Mouse (Mus musculus): ENCODE measurements around the gene Slc25a13. TPM values are rescaled to one million over a fixed set of nuclear protein-coding genes. Genes with fewer than 3 reads are reported as not detected.

Slc25a13 gene
- total and polyA plus RNA-seq, 3 experiments: 15.6 to 16.7 TPM; not detected in 1

DNA sequence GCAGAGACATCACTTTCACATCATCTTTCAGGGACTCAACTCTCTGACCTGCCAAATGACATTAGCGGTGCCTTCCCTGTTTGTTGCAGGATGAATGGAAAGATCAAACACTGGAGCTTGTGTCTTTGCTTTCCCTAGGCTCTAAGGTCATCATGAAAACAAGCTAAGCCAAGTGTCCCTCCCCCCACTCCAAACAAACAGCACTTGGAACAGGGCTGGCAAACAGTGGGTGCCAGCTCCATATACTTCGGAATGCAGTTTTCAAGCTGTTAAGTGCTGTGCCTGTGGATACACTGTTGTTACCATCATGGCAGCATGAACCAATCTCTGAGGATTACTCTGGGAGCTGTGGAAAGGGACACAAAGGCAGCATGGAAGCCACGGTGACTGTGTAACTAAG is 9.1 kb downstream of the Slc25a13 start:
- Histone ChIP-seq H3K4me1 (ENCODE audit: control insufficient read depth in 1 of 2, insufficient read depth in 2 of 2, low read length in 2 of 2) (peaks cover 0 to 16% of the 10 kb centered on the region in 2 experiments; a peak in 2 of 4 replicates), H3K36me3 (ENCODE audit: control insufficient read depth in 1 of 2, insufficient read depth in 2 of 2, low read length in 2 of 2) (peaks cover 0 to 5% of the 10 kb centered on the region in 2 experiments; a peak in 2 of 4 replicates), H3K4me3 (ENCODE audit: control insufficient read depth in 1 of 2, insufficient read depth in 1 of 2, low read depth in 2 of 2, low read length in 2 of 2) (peak overlapping the region in 1 of 2 experiments; percentile 17; a peak in 1 of 4 replicates), H3K9me3 (replicated peaks; ENCODE audit: insufficient read depth, low read length) (no peaks in the 10 kb centered on the region), H3K27ac (ENCODE audit: control insufficient read depth, low read depth, low read length) (peak overlapping the region; percentile 36), H3K79me2 (ENCODE audit: control insufficient read depth, insufficient read depth, low read length, poor library complexity) (no peaks in the 10 kb centered on the region; the same call in none of the 2 replicates), H3K9ac (ENCODE audit: control insufficient read depth, low read depth, low read length, poor library complexity, severe bottlenecking) (no peak overlapping the region), H3K27me3 (ENCODE audit: control insufficient read depth in 1 of 2, insufficient read depth in 2 of 2, low read length in 2 of 2) (no peaks in the 10 kb centered on the region)
- DNase-seq (ENCODE audit: low read depth, low spot score): no peak
- TF ChIP-seq USF1 (IDR thresholded peaks at IDR 0.05; ENCODE audit: low read depth, low read length): no peak
- TF ChIP-seq MEF2A (IDR thresholded peaks at IDR 0.05; ENCODE audit: extremely low read depth, insufficient replicate concordance, low read depth, low read length, poor library complexity, severe bottlenecking): no peak
- no peak for TF ChIP-seq TAL1 (IDR thresholded peaks at IDR 0.05; ENCODE audit: low read length)
- no peak for TF ChIP-seq ZMIZ1 (IDR thresholded peaks at IDR 0.05; ENCODE audit: low read depth, low read length)
- no peak for TF ChIP-seq ETS1 (IDR thresholded peaks at IDR 0.05; ENCODE audit: low read depth, low read length)
- TF ChIP-seq CHD2 (IDR thresholded peaks at IDR 0.05; ENCODE audit: low read length): no peak
- TF ChIP-seq ZNF384 (IDR thresholded peaks at IDR 0.05; ENCODE audit: low read depth, low read length): no peak
- TF ChIP-seq MYC (IDR thresholded peaks at IDR 0.05; ENCODE audit: low read depth, low read length): no peak
- TF ChIP-seq CHD1 (IDR thresholded peaks at IDR 0.05; ENCODE audit: low read depth, low read length): no peak
- TF ChIP-seq MAZ (IDR thresholded peaks at IDR 0.05; ENCODE audit: low read depth, low read length): no peak
- no peak for TF ChIP-seq POLR2AphosphoS5 (IDR thresholded peaks at IDR 0.05; ENCODE audit: borderline replicate concordance, low read depth, low read length)
- TF ChIP-seq GATA1 (IDR thresholded peaks at IDR 0.05; ENCODE audit: low read depth, low read length): no peak

DNA sequence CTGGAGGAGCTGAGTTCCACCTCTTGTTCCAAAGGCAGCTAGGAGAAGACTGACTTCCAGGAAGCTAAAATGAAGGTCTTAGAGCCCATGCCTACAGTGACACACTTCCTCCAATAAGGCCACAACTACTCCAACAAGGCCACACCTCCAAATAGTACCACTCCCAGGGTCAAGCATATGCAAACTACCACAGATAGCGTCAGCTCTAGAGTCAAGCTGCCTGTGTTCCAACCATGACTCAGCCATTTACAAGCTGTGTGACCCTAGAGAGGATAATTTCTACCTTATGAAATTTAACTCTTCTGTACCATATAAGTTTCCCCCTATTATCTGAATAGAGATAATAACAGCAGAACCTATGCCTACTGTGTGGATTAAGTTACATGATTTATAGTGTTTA is 9.6 kb downstream of the Slc25a13 start:
- Histone ChIP-seq H3K79me2 (ENCODE audit: control insufficient read depth, insufficient read depth, low read length, poor library complexity) (no peaks in the 10 kb centered on the region; the same call in none of the 2 replicates), H3K4me1 (ENCODE audit: control insufficient read depth in 1 of 2, insufficient read depth in 2 of 2, low read length in 2 of 2) (peaks cover 0 to 16% of the 10 kb centered on the region in 2 experiments; a peak in 2 of 4 replicates), H3K4me3 (ENCODE audit: control insufficient read depth in 1 of 2, insufficient read depth in 1 of 2, low read depth in 2 of 2, low read length in 2 of 2) (no peak overlapping the region), H3K9me3 (replicated peaks; ENCODE audit: insufficient read depth, low read length) (no peaks in the 10 kb centered on the region), H3K36me3 (ENCODE audit: control insufficient read depth in 1 of 2, insufficient read depth in 2 of 2, low read length in 2 of 2) (peaks cover 0 to 5% of the 10 kb centered on the region in 2 experiments; a peak in 2 of 4 replicates), H3K27ac (ENCODE audit: control insufficient read depth, low read depth, low read length) (no peak overlapping the region), H3K27me3 (ENCODE audit: control insufficient read depth in 1 of 2, insufficient read depth in 2 of 2, low read length in 2 of 2) (no peaks in the 10 kb centered on the region), H3K9ac (ENCODE audit: control insufficient read depth, low read depth, low read length, poor library complexity, severe bottlenecking) (no peak overlapping the region)
- DNase-seq (ENCODE audit: low read depth, low spot score): peak; percentile 43
- no peak for TF ChIP-seq TAL1 (IDR thresholded peaks at IDR 0.05; ENCODE audit: low read length)
- no peak for TF ChIP-seq RAD21 (IDR thresholded peaks at IDR 0.05; ENCODE audit: low read depth, low read length)
- TF ChIP-seq ZKSCAN1 (IDR thresholded peaks at IDR 0.05; ENCODE audit: low read depth, low read length): no peak
- no peak for TF ChIP-seq E2F4 (IDR thresholded peaks at IDR 0.05; ENCODE audit: borderline replicate concordance, low read depth, low read length)
- TF ChIP-seq EP300 (IDR thresholded peaks at IDR 0.05; ENCODE audit: low read depth in 1 of 2, low read length in 2 of 2): no peak
- TF ChIP-seq HCFC1 (IDR thresholded peaks at IDR 0.05; ENCODE audit: low read depth, low read length): no peak
- no peak for TF ChIP-seq GABPA (IDR thresholded peaks at IDR 0.05; ENCODE audit: low read depth, low read length)
- TF ChIP-seq KAT2A (conservative IDR thresholded peaks at IDR 0.05; ENCODE audit: low read depth, low read length): no peak
- TF ChIP-seq USF2 (IDR thresholded peaks at IDR 0.05; ENCODE audit: borderline replicate concordance in 1 of 2, insufficient read depth in 1 of 2, low read depth in 1 of 2, low read length in 2 of 2): no peak
- TF ChIP-seq ZNF384 (IDR thresholded peaks at IDR 0.05; ENCODE audit: low read depth, low read length): no peak
- TF ChIP-seq MXI1 (IDR thresholded peaks at IDR 0.05; ENCODE audit: low read depth, low read length): no peak
- TF ChIP-seq CHD2 (IDR thresholded peaks at IDR 0.05; ENCODE audit: low read length): no peak
- no peak for TF ChIP-seq POLR2A (IDR thresholded peaks at IDR 0.05; ENCODE audit: control insufficient read depth in 1 of 2, insufficient read depth in 1 of 2, low read depth in 1 of 2, low read length in 2 of 2, poor library complexity in 1 of 2)
- TF ChIP-seq GATA1 (IDR thresholded peaks at IDR 0.05; ENCODE audit: low read depth, low read length): no peak
- no peak for TF ChIP-seq MAZ (IDR thresholded peaks at IDR 0.05; ENCODE audit: low read depth, low read length)
- TF ChIP-seq CTCF (IDR thresholded peaks at IDR 0.05 in 2 of 3, conservative IDR thresholded peaks at IDR 0.05 in 1 of 3; ENCODE audit: control insufficient read depth in 1 of 3, insufficient read depth in 1 of 3, low read depth in 2 of 3, low read length in 3 of 3, poor library complexity in 1 of 3, severe bottlenecking in 1 of 3): no peak
- TF ChIP-seq UBTF (IDR thresholded peaks at IDR 0.05; ENCODE audit: borderline replicate concordance, insufficient read depth, low read depth, low read length): no peak
- TF ChIP-seq MEF2A (IDR thresholded peaks at IDR 0.05; ENCODE audit: extremely low read depth, insufficient replicate concordance, low read depth, low read length, poor library complexity, severe bottlenecking): no peak
- TF ChIP-seq RCOR1 (IDR thresholded peaks at IDR 0.05; ENCODE audit: low read depth, low read length): no peak
- TF ChIP-seq SIN3A (IDR thresholded peaks at IDR 0.05; ENCODE audit: low read length): no peak
